Mouse (Mus musculus) bone marrow macrophage, adult 2 months (primary cell): ENCODE data around the gene Epb41l1. TPM values are rescaled to one million over a fixed set of nuclear protein-coding genes. Genes with fewer than 3 reads are reported as not detected.

Source experiments
- H3K27ac ChIP-seq: 2 replicates; pipeline ENCODE4 v1.5.1; 2012; ENCODE audit warnings: low read depth, low read length; ENCODE audit not compliant: insufficient read depth
- H3K4me1 ChIP-seq: 2 replicates; pipeline ENCODE4 v1.6.1; 2012; ENCODE audit warnings: low read length; ENCODE audit not compliant: control insufficient read depth, insufficient read depth
- H3K4me3 ChIP-seq: 2 replicates; pipeline ENCODE4 v1.5.1; 2012; ENCODE audit warnings: mild to moderate bottlenecking, low read length, moderate library complexity; ENCODE audit not compliant: insufficient read depth
- CTCF ChIP-seq: IDR thresholded peaks from 2 replicates; pipeline ENCODE4 v1.5.1; 2012; ENCODE audit warnings: low read depth, mild to moderate bottlenecking, low read length, moderate library complexity
- POLR2A ChIP-seq: IDR thresholded peaks from 2 replicates; pipeline ENCODE4 v1.6.1; 2012; ENCODE audit warnings: mild to moderate bottlenecking, low read depth, low read length, borderline replicate concordance
- polyA plus RNA-seq: library from polyadenylated mRNA; stranded (reverse); fragments of >200 nt; gene quantifications from 2 replicates; pipeline ENCODE4 v1.2.4, GENCODE M21; 2012; ENCODE audit not compliant: missing spikeins, insufficient read depth, insufficient read length

Gene Epb41l1
- polyA plus RNA-seq, 1 experiment: 42.8 TPM

GRCm38 (mm10) chr2:156421381-156422110, 837 bp downstream of the Epb41l1 start:
- peak overlapping the region; percentile 69 for H3K4me3 ChIP-seq
- TF ChIP-seq POLR2A (no peak), CTCF (no peak)
- no peak overlapping the region for H3K27ac ChIP-seq
- peaks cover 24% of the 10 kb centered on the region for H3K4me1 ChIP-seq

DNA sequence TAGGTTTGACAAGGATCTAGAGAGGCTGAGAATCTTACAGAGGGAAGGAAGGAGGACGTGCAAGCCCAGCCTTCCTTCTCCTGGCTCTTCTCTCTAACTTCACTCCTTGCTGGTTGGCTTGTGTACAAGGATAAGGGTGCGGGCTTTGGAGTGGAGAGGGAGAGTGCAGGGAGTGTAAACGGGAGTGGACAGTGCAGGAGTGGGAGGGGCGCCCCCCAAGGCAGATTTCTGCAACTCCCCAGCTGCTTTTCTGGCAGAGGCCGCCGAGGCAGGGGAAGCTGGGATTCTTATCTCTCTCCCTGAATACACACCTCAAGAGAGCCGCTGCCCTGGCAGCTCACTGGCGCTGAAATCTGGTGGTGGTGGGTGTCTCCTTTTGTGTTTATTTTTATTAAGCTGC, 1.9 kb downstream of the Epb41l1 start:
- Histone ChIP-seq H3K4me1 (peaks cover 16% of the 10 kb centered on the region), H3K27ac (no peak overlapping the region), H3K4me3 (no peak overlapping the region)
- TF ChIP-seq POLR2A: no peak
- no peak for TF ChIP-seq CTCF

- H3K4me3 ChIP-seq: no peak overlapping the region
- TF ChIP-seq POLR2A (no peak), CTCF (no peak)
- H3K4me1 ChIP-seq: peaks cover 6% of the 10 kb centered on the region
- no peak overlapping the region for H3K27ac ChIP-seq
Observed at GRCm38 (mm10) chr2:156423672-156424071, 3.0 kb downstream of the Epb41l1 start.

DNA sequence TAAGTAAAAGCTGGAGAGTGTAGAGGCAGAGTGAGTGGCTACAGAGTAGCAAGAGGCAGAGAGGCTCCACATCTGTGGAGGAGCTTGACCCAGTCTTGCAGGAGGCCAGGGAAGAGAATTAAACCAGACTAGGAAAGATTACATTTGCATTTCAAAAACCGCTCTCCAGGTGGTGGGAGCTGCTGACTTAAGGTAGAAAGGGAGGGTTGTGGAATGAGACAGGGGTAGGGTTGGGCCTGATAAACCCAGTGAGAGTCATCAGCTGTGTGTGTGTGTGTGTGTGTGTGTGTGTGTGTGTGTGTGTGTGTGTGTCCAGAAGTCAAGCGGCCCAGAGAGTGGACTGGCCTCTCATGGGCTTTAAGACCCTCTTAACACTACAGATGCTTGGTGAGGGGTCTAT, 4.9 kb downstream of the Epb41l1 start:
- Histone ChIP-seq H3K4me3 (no peak overlapping the region), H3K27ac (no peak overlapping the region), H3K4me1 (no peaks in the 10 kb centered on the region; the same call in 1 of the 2 replicates)
- TF ChIP-seq POLR2A (no peak), CTCF (no peak)

- Histone ChIP-seq H3K4me1 (no peaks in the 10 kb centered on the region; the same call in 1 of the 2 replicates), H3K27ac (no peak overlapping the region), H3K4me3 (no peak overlapping the region)
- no peak for TF ChIP-seq POLR2A
- TF ChIP-seq CTCF: no peak
Observed at GRCm38 (mm10) chr2:156426151-156426550, 5.4 kb downstream of the Epb41l1 start.

GRCm38 (mm10) chr2:156429836-156430235, 9.1 kb downstream of the Epb41l1 start:
- Histone ChIP-seq H3K4me3 (no peak overlapping the region), H3K4me1 (peaks cover 13% of the 10 kb centered on the region), H3K27ac (no peak overlapping the region)
- TF ChIP-seq CTCF: no peak
- no peak for TF ChIP-seq POLR2A

- Histone ChIP-seq H3K4me3 (no peak overlapping the region), H3K4me1 (peaks cover 18% of the 10 kb centered on the region), H3K27ac (no peak overlapping the region)
- TF ChIP-seq POLR2A: no peak
- no peak for TF ChIP-seq CTCF
Observed at GRCm38 (mm10) chr2:156430326-156430725, 9.6 kb downstream of the Epb41l1 start.

- TF ChIP-seq POLR2A: no peak
- TF ChIP-seq CTCF: no peak
- Histone ChIP-seq H3K4me3 (no peak overlapping the region), H3K4me1 (peaks cover 28% of the 10 kb centered on the region), H3K27ac (no peak overlapping the region)
Observed at GRCm38 (mm10) chr2:156431409-156431808, 10.7 kb downstream of the Epb41l1 start.

- Histone ChIP-seq H3K4me3 (no peak overlapping the region), H3K4me1 (peaks cover 34% of the 10 kb centered on the region), H3K27ac (no peak overlapping the region)
- TF ChIP-seq POLR2A (no peak), CTCF (no peak)
Observed at GRCm38 (mm10) chr2:156432086-156432485, 11.4 kb downstream of the Epb41l1 start.
